Mouse (Mus musculus): ENCODE results near the gene Tspan5. TPM values are rescaled to one million over a fixed set of nuclear protein-coding genes. Genes with fewer than 3 reads are reported as not detected.

Gene Tspan5
- polyA plus RNA-seq, 1 experiment from 2014 or later = 38.7 TPM

- ATAC-seq (ENCODE audit: low read depth) = no peak
- 83% methylated on average over 8 of the region's 8 CpGs for WGBS
- no peak for DNase-seq (ENCODE audit: low spot score)
Observed at GRCm38 (mm10) chr3:138826243-138826800, 84.3 kb downstream of the Tspan5 start.

GRCm38 (mm10) chr3:138832827-138833517 lies 91.0 kb downstream of the Tspan5 start:
- no peak for DNase-seq (ENCODE audit: low spot score)
- Histone ChIP-seq H3K9ac (ENCODE audit: low read depth, low read length) (no peak overlapping the region), H3K4me1 (ENCODE audit: control insufficient read depth, insufficient read depth, low read length) (no peaks in the 10 kb centered on the region; the same call in 1 of the 2 replicates), H3K4me3 (ENCODE audit: low read depth, low read length) (no peak overlapping the region), H3K27me3 (replicated peaks; ENCODE audit: control insufficient read depth, insufficient read depth, low read length) (no peaks in the 10 kb centered on the region), H3K4me2 (ENCODE audit: low read depth, low read length) (no peak overlapping the region), H3K36me3 (ENCODE audit: control insufficient read depth, insufficient read depth, low read length) (no peaks in the 10 kb centered on the region), H3K9me3 (ENCODE audit: control insufficient read depth, low read length) (no peaks in the 10 kb centered on the region), H3K27ac (replicated peaks; ENCODE audit: low read depth, low read length) (no peak overlapping the region)
- no peak for ATAC-seq (ENCODE audit: low read depth)
- WGBS = 81% methylated on average over 9 of the region's 9 CpGs

More at GRCm38 (mm10) chr3:138826243-138826800, 84.3 kb downstream of the Tspan5 start:
- H3K9ac ChIP-seq (ENCODE audit: low read depth, low read length) = no peak overlapping the region
- H3K27ac ChIP-seq (replicated peaks; ENCODE audit: low read depth, low read length) = no peak overlapping the region
- no peaks in the 10 kb centered on the region for H3K4me1 ChIP-seq (ENCODE audit: control insufficient read depth, insufficient read depth, low read length)
- H3K4me3 ChIP-seq (ENCODE audit: low read depth, low read length) = no peak overlapping the region
- H3K27me3 ChIP-seq (replicated peaks; ENCODE audit: control insufficient read depth, insufficient read depth, low read length) = no peaks in the 10 kb centered on the region
- no peaks in the 10 kb centered on the region for H3K9me3 ChIP-seq (ENCODE audit: control insufficient read depth, low read length)
- no peaks in the 10 kb centered on the region for H3K36me3 ChIP-seq (ENCODE audit: control insufficient read depth, insufficient read depth, low read length)
- no peak overlapping the region for H3K4me2 ChIP-seq (ENCODE audit: low read depth, low read length)

- Histone ChIP-seq H3K27ac (replicated peaks; ENCODE audit: low read depth, low read length) (no peak overlapping the region), H3K4me1 (ENCODE audit: control insufficient read depth, insufficient read depth, low read length) (no peaks in the 10 kb centered on the region; the same call in 1 of the 2 replicates), H3K4me3 (ENCODE audit: low read depth, low read length) (no peak overlapping the region), H3K4me2 (ENCODE audit: low read depth, low read length) (no peak overlapping the region), H3K36me3 (ENCODE audit: control insufficient read depth, insufficient read depth, low read length) (no peaks in the 10 kb centered on the region), H3K9ac (ENCODE audit: low read depth, low read length) (no peak overlapping the region), H3K27me3 (replicated peaks; ENCODE audit: control insufficient read depth, insufficient read depth, low read length) (no peaks in the 10 kb centered on the region), H3K9me3 (ENCODE audit: control insufficient read depth, low read length) (no peaks in the 10 kb centered on the region)
- 88% methylated on average over 11 of the region's 11 CpGs for WGBS
- ATAC-seq (ENCODE audit: low read depth) = no peak
- DNase-seq (ENCODE audit: low spot score) = no peak
Observed at GRCm38 (mm10) chr3:138834174-138834573, 92.2 kb downstream of the Tspan5 start.

- H3K4me1 ChIP-seq (ENCODE audit: control insufficient read depth, insufficient read depth, low read length) = no peaks in the 10 kb centered on the region; the same call in 1 of the 2 replicates
- 66% methylated on average over 5 of the region's 5 CpGs for WGBS
Observed at GRCm38 (mm10) chr3:138836937-138837336, 94.9 kb downstream of the Tspan5 start.

GRCm38 (mm10) chr3:138837651-138838050 lies 95.7 kb downstream of the Tspan5 start:
- Histone ChIP-seq H3K27me3 (replicated peaks; ENCODE audit: control insufficient read depth, insufficient read depth, low read length) (no peaks in the 10 kb centered on the region), H3K9ac (ENCODE audit: low read depth, low read length) (no peak overlapping the region), H3K4me3 (ENCODE audit: low read depth, low read length) (no peak overlapping the region), H3K4me2 (ENCODE audit: low read depth, low read length) (no peak overlapping the region), H3K36me3 (ENCODE audit: control insufficient read depth, insufficient read depth, low read length) (no peaks in the 10 kb centered on the region), H3K4me1 (ENCODE audit: control insufficient read depth, insufficient read depth, low read length) (no peaks in the 10 kb centered on the region; the same call in 1 of the 2 replicates), H3K27ac (replicated peaks; ENCODE audit: low read depth, low read length) (no peak overlapping the region), H3K9me3 (ENCODE audit: control insufficient read depth, low read length) (no peaks in the 10 kb centered on the region)
- ATAC-seq (ENCODE audit: low read depth) = no peak
- no peak for DNase-seq (ENCODE audit: low spot score)
- WGBS = 87% methylated on average over 6 of the region's 6 CpGs

More at GRCm38 (mm10) chr3:138836937-138837336, 94.9 kb downstream of the Tspan5 start:
- ATAC-seq (ENCODE audit: low read depth) (no peak), DNase-seq (ENCODE audit: low spot score) (no peak)
- H3K9ac ChIP-seq (ENCODE audit: low read depth, low read length) = no peak overlapping the region
- H3K36me3 ChIP-seq (ENCODE audit: control insufficient read depth, insufficient read depth, low read length) = no peaks in the 10 kb centered on the region
- H3K27me3 ChIP-seq (replicated peaks; ENCODE audit: control insufficient read depth, insufficient read depth, low read length) = no peaks in the 10 kb centered on the region
- no peak overlapping the region for H3K4me3 ChIP-seq (ENCODE audit: low read depth, low read length)
- H3K9me3 ChIP-seq (ENCODE audit: control insufficient read depth, low read length) = no peaks in the 10 kb centered on the region
- H3K4me2 ChIP-seq (ENCODE audit: low read depth, low read length) = no peak overlapping the region
- no peak overlapping the region for H3K27ac ChIP-seq (replicated peaks; ENCODE audit: low read depth, low read length)

GRCm38 (mm10) chr3:138839656-138840055 lies 97.7 kb downstream of the Tspan5 start:
- Histone ChIP-seq H3K27ac (replicated peaks; ENCODE audit: low read depth, low read length) (no peak overlapping the region), H3K27me3 (replicated peaks; ENCODE audit: control insufficient read depth, insufficient read depth, low read length) (no peaks in the 10 kb centered on the region), H3K9me3 (ENCODE audit: control insufficient read depth, low read length) (no peaks in the 10 kb centered on the region), H3K36me3 (ENCODE audit: control insufficient read depth, insufficient read depth, low read length) (no peaks in the 10 kb centered on the region), H3K4me1 (ENCODE audit: control insufficient read depth, insufficient read depth, low read length) (no peaks in the 10 kb centered on the region; the same call in 1 of the 2 replicates), H3K9ac (ENCODE audit: low read depth, low read length) (no peak overlapping the region), H3K4me3 (ENCODE audit: low read depth, low read length) (no peak overlapping the region), H3K4me2 (ENCODE audit: low read depth, low read length) (no peak overlapping the region)
- DNase-seq (ENCODE audit: low spot score) = no peak
- 76% methylated on average over 6 of the region's 6 CpGs for WGBS
- no peak for ATAC-seq (ENCODE audit: low read depth)

GRCm38 (mm10) chr3:138841288-138841687 lies 99.3 kb downstream of the Tspan5 start:
- H3K27ac ChIP-seq (replicated peaks; ENCODE audit: low read depth, low read length) = no peak overlapping the region
- no peaks in the 10 kb centered on the region for H3K27me3 ChIP-seq (replicated peaks; ENCODE audit: control insufficient read depth, insufficient read depth, low read length)
- no peaks in the 10 kb centered on the region; the same call in 1 of the 2 replicates for H3K4me1 ChIP-seq (ENCODE audit: control insufficient read depth, insufficient read depth, low read length)
- no peak overlapping the region for H3K9ac ChIP-seq (ENCODE audit: low read depth, low read length)
- WGBS = 71% methylated on average over 5 of the region's 5 CpGs
- ATAC-seq (ENCODE audit: low read depth) (no peak), DNase-seq (ENCODE audit: low spot score) (no peak)
- H3K4me2 ChIP-seq (ENCODE audit: low read depth, low read length) = no peak overlapping the region
- no peak overlapping the region for H3K4me3 ChIP-seq (ENCODE audit: low read depth, low read length)
- no peaks in the 10 kb centered on the region for H3K36me3 ChIP-seq (ENCODE audit: control insufficient read depth, insufficient read depth, low read length)
- no peaks in the 10 kb centered on the region for H3K9me3 ChIP-seq (ENCODE audit: control insufficient read depth, low read length)

GRCm38 (mm10) chr3:138843180-138843579 lies 101.2 kb downstream of the Tspan5 start:
- H3K36me3 ChIP-seq (ENCODE audit: control insufficient read depth, insufficient read depth, low read length) = no peaks in the 10 kb centered on the region
- no peak overlapping the region for H3K9ac ChIP-seq (ENCODE audit: low read depth, low read length)
- ATAC-seq (ENCODE audit: low read depth) = no peak
- DNase-seq (ENCODE audit: low spot score) = no peak
- H3K27ac ChIP-seq (replicated peaks; ENCODE audit: low read depth, low read length) = no peak overlapping the region
- H3K9me3 ChIP-seq (ENCODE audit: control insufficient read depth, low read length) = no peaks in the 10 kb centered on the region
- H3K27me3 ChIP-seq (replicated peaks; ENCODE audit: control insufficient read depth, insufficient read depth, low read length) = no peaks in the 10 kb centered on the region
- H3K4me1 ChIP-seq (ENCODE audit: control insufficient read depth, insufficient read depth, low read length) = no peaks in the 10 kb centered on the region; the same call in 1 of the 2 replicates
- no peak overlapping the region for H3K4me2 ChIP-seq (ENCODE audit: low read depth, low read length)
- 75% methylated on average over 2 of the region's 2 CpGs for WGBS
- no peak overlapping the region for H3K4me3 ChIP-seq (ENCODE audit: low read depth, low read length)
